Mouse (Mus musculus) E14TG2a.4 (cell line): ENCODE measurements around the gene Gm4064.
"Not testable (repeated sequence)": the region's sequence is repeated elsewhere in the genome, so short reads cannot be mapped to it uniquely, and the experiment has no call there.

ENCODE experiments used
- H3K27me3 ChIP-seq: 2 replicates; pipeline ENCODE4 v1.6.1; 2014; ENCODE audit warnings: low read length, control low read depth; ENCODE audit not compliant: insufficient read depth
- H3K36me3 ChIP-seq: 2 replicates; pipeline ENCODE4 v1.6.1; 2014; ENCODE audit warnings: low read length, control low read depth; ENCODE audit not compliant: insufficient read depth
- H3K4me1 ChIP-seq: replicated peaks from 2 replicates; pipeline ENCODE4 v1.6.1; 2014; ENCODE audit warnings: low read depth, low read length, control low read depth
- H3K4me3 ChIP-seq: replicated peaks from 2 replicates; pipeline ENCODE4 v1.5.1; 2014; ENCODE audit warnings: mild to moderate bottlenecking, low read length
- H3K9me3 ChIP-seq: 2 replicates; pipeline ENCODE4 v1.6.1; 2014; ENCODE audit warnings: low read length, control low read depth

Gm4064 gene

GRCm38 (mm10) chrY:2796105-2796504 lies at the start of gene Gm4064:
Gene Gm4064, minus strand, starts transcription at chrY:2796205.
- not testable (repeated sequence) for H3K9me3 ChIP-seq, H3K27me3 ChIP-seq, H3K4me3 ChIP-seq, H3K4me1 ChIP-seq, H3K36me3 ChIP-seq

GRCm38 (mm10) chrY:2830380-2830779 lies 34.4 kb upstream of the Gm4064 start, which contains the start of the genes Rbmy and Gm10256:
Gene Rbmy, plus strand, starts transcription at chrY:2830680.
Gene Gm10256, plus strand, starts transcription at chrY:2830699.
- H3K27me3 ChIP-seq, H3K36me3 ChIP-seq, H3K9me3 ChIP-seq, H3K4me3 ChIP-seq, H3K4me1 ChIP-seq: not testable (repeated sequence)
